Mouse (Mus musculus) brown adipose tissue, adult 24 weeks (tissue): Measurements from ENCODE around the gene Cfap52. TPM values are rescaled to one million over a fixed set of nuclear protein-coding genes. Genes with fewer than 3 reads are reported as not detected.

Experiments
- H3K27ac ChIP-seq: fragments of 200-500 bp; replicated peaks from 2 replicates; pipeline ENCODE4 v1.5.1; 2012; ENCODE audit warnings: low read depth, mild to moderate bottlenecking, low read length
- H3K4me1 ChIP-seq: fragments of 200-500 bp; 2 replicates; pipeline ENCODE4 v1.6.1; 2012; ENCODE audit warnings: low read length, mixed read lengths; ENCODE audit not compliant: control insufficient read depth, insufficient read depth, insufficient read length
- H3K4me3 ChIP-seq: fragments of 200-500 bp; 2 replicates; pipeline ENCODE4 v1.5.1; 2012; ENCODE audit warnings: low read depth, mild to moderate bottlenecking, low read length, moderate library complexity; ENCODE audit not compliant: insufficient read depth
- polyA plus RNA-seq: library from polyadenylated mRNA; stranded (reverse); fragments of >200 nt; gene quantifications from 2 replicates; pipeline ENCODE4 v1.2.4, GENCODE M21; 2012; ENCODE audit not compliant: missing spikeins, insufficient read depth, insufficient read length

Cfap52 gene
- polyA plus RNA-seq, 1 experiment: not detected

GRCm38 (mm10) chr11:67965905-67966878 is 741 bp upstream of the Cfap52 start, which contains the start of gene Stx8:
Gene Stx8, plus strand, starts transcription at chr11:67966193.
- H3K27ac ChIP-seq: 0 out of 2 replicates have a peak within 1 kb of the TSS, but pooled peaks have one; percentile 35
- peak within 1 kb of the TSS; percentile 96 for H3K4me3 ChIP-seq
- H3K4me1 ChIP-seq: peaks cover 2% of the 10 kb centered on the region; the same call in 1 of the 2 replicates

- H3K4me3 ChIP-seq: no peak overlapping the region
- H3K4me1 ChIP-seq: peaks cover 2% of the 10 kb centered on the region; the same call in 1 of the 2 replicates
Measured at GRCm38 (mm10) chr11:67964110-67964509, 1.3 kb downstream of the Cfap52 start.

GRCm38 (mm10) chr11:67954413-67954812 is 11.0 kb downstream of the Cfap52 start:
- Histone ChIP-seq H3K4me1 (no peaks in the 10 kb centered on the region), H3K4me3 (no peak overlapping the region), H3K27ac (no peak overlapping the region)

More at GRCm38 (mm10) chr11:67964110-67964509, 1.3 kb downstream of the Cfap52 start:
- no peak overlapping the region for H3K27ac ChIP-seq

GRCm38 (mm10) chr11:67953604-67954003 is 11.8 kb downstream of the Cfap52 start:
- Histone ChIP-seq H3K27ac (no peak overlapping the region), H3K4me3 (no peak overlapping the region), H3K4me1 (no peaks in the 10 kb centered on the region)

- Histone ChIP-seq H3K27ac (no peak overlapping the region), H3K4me3 (no peak overlapping the region), H3K4me1 (no peaks in the 10 kb centered on the region)
Measured at GRCm38 (mm10) chr11:67949475-67949874, 16.0 kb downstream of the Cfap52 start.

- Histone ChIP-seq H3K4me3 (no peak overlapping the region), H3K27ac (no peak overlapping the region), H3K4me1 (no peaks in the 10 kb centered on the region)
Measured at GRCm38 (mm10) chr11:67948229-67948628, 17.2 kb downstream of the Cfap52 start.

- H3K27ac ChIP-seq: no peak overlapping the region
- no peaks in the 10 kb centered on the region for H3K4me1 ChIP-seq
- no peak overlapping the region for H3K4me3 ChIP-seq
Measured at GRCm38 (mm10) chr11:67932156-67932555, 33.3 kb downstream of the Cfap52 start.

GRCm38 (mm10) chr11:67926348-67927055 is 38.9 kb downstream of the Cfap52 start:
- H3K4me1 ChIP-seq: no peaks in the 10 kb centered on the region; the same call in 1 of the 2 replicates
- no peak overlapping the region for H3K4me3 ChIP-seq
- no peak overlapping the region for H3K27ac ChIP-seq

- Histone ChIP-seq H3K27ac (no peak overlapping the region), H3K4me1 (no peaks in the 10 kb centered on the region; the same call in 1 of the 2 replicates), H3K4me3 (no peak overlapping the region)
Measured at GRCm38 (mm10) chr11:67925000-67925399, 40.5 kb downstream of the Cfap52 start.

GRCm38 (mm10) chr11:67923720-67924119 is 41.7 kb downstream of the Cfap52 start:
- H3K4me1 ChIP-seq: no peaks in the 10 kb centered on the region; the same call in 1 of the 2 replicates
- H3K27ac ChIP-seq: no peak overlapping the region
- no peak overlapping the region for H3K4me3 ChIP-seq

- Histone ChIP-seq H3K27ac (peak overlapping the region; percentile 53), H3K4me1 (no peaks in the 10 kb centered on the region; the same call in 1 of the 2 replicates), H3K4me3 (peak overlapping the region; percentile 68)
Measured at GRCm38 (mm10) chr11:67922755-67923125, 42.7 kb downstream of the Cfap52 start.

- peaks cover 2% of the 10 kb centered on the region; the same call in 1 of the 2 replicates for H3K4me1 ChIP-seq
- H3K27ac ChIP-seq: peak within 1 kb of the TSS; percentile 53
- peak within 1 kb of the TSS; percentile 68 for H3K4me3 ChIP-seq
Measured at GRCm38 (mm10) chr11:67921827-67922754, 43.4 kb downstream of the Cfap52 start, which contains the start of gene Usp43. Gene Usp43, minus strand, starts transcription at chr11:67922153.

GRCm38 (mm10) chr11:67921091-67921826 is 44.2 kb downstream of the Cfap52 start:
- peaks cover 2% of the 10 kb centered on the region; the same call in 1 of the 2 replicates for H3K4me1 ChIP-seq
- H3K4me3 ChIP-seq: peak overlapping the region; percentile 68
- peak overlapping the region; percentile 46 for H3K27ac ChIP-seq
